Mouse (Mus musculus) liver, embryonic 12.5 days (tissue): Measurements from ENCODE around the gene Rara. TPM values are rescaled to one million over a fixed set of nuclear protein-coding genes. Genes with fewer than 3 reads are reported as not detected.

Experiments used
- ATAC-seq: fragments of 200-750 bp; cut with Nextera tagmentation; 2 replicates; pipeline ENCODE4 v1.8.0; 2017; ENCODE audit warnings: moderate number of reproducible peaks, mild to moderate bottlenecking, moderate library complexity
- H3K27ac ChIP-seq: fragments of 300-500 bp; sonication (generic); 2 replicates; pipeline ENCODE4 v1.5.1; 2016; ENCODE audit warnings: mild to moderate bottlenecking
- H3K27me3 ChIP-seq: fragments of 300-500 bp; sonication (generic); replicated peaks from 2 replicates; pipeline ENCODE4 v1.6.1; 2016; ENCODE audit warnings: mild to moderate bottlenecking, moderate library complexity
- H3K36me3 ChIP-seq: fragments of 300-500 bp; sonication (generic); 2 replicates; pipeline ENCODE4 v1.6.1; 2016; ENCODE audit warnings: mild to moderate bottlenecking, moderate library complexity
- H3K4me1 ChIP-seq: fragments of 300-500 bp; sonication (generic); 2 replicates; pipeline ENCODE4 v1.6.1; 2016
- H3K4me2 ChIP-seq: fragments of 300-500 bp; sonication (generic); 2 replicates; pipeline ENCODE4 v1.6.1; 2016; ENCODE audit warnings: mild to moderate bottlenecking, moderate library complexity
- H3K4me3 ChIP-seq: fragments of 300-500 bp; sonication (generic); 2 replicates; pipeline ENCODE4 v1.5.1; 2016; ENCODE audit warnings: mild to moderate bottlenecking, moderate library complexity
- H3K9ac ChIP-seq: fragments of 300-500 bp; sonication (generic); 2 replicates; pipeline ENCODE4 v1.6.1; 2016; ENCODE audit warnings: mild to moderate bottlenecking, moderate library complexity
- H3K9me3 ChIP-seq: fragments of 300-500 bp; sonication (generic); replicated peaks from 2 replicates; pipeline ENCODE4 v1.6.1; 2016; ENCODE audit warnings: mild to moderate bottlenecking, moderate library complexity
- WGBS: fragments of 180-500 bp; shearing (Covaris S2); methylation state at CpG from one replicate; pipeline ENCODE4 v1.1.7; 2016; ENCODE audit not compliant: insufficient replicate concordance; 5-methylcytosine and 5-hydroxymethylcytosine counted together
- polyA plus RNA-seq: library from polyadenylated mRNA; unstranded; fragments of >200 nt; fragmentation: Nextera tagmentation; extraction: Ambion mirVana; gene quantifications from 2 replicates; pipeline ENCODE4 v1.2.1, GENCODE M21; 2016

Rara gene
- polyA plus RNA-seq, 1 experiment from 2014 or later, result 7.1 TPM

- Histone ChIP-seq H3K36me3 (peaks cover 19% of the 10 kb centered on the region), H3K9me3 (no peaks in the 10 kb centered on the region), H3K4me2 (peak overlapping the region; percentile 100), H3K27ac (peak overlapping the region; percentile 70), H3K4me3 (0 out of 2 replicates have a peak overlapping the region, but pooled peaks have one; percentile 3), H3K4me1 (peaks cover 94% of the 10 kb centered on the region), H3K9ac (no peak overlapping the region), H3K27me3 (peaks cover 99% of the 10 kb centered on the region)
- ATAC-seq, result no peak
- 40% methylated on average over 15 of the region's 15 CpGs for WGBS
Observed at GRCm38 (mm10) chr11:98964616-98965415, 37.2 kb downstream of the Rara start.

- H3K9ac ChIP-seq, result no peak overlapping the region
- peak overlapping the region; percentile 100 for H3K4me2 ChIP-seq
- WGBS, result 28% methylated on average over 10 of the region's 11 CpGs
- H3K4me3 ChIP-seq, result no peak overlapping the region
- H3K27me3 ChIP-seq, result peaks cover 99% of the 10 kb centered on the region
- H3K9me3 ChIP-seq, result no peaks in the 10 kb centered on the region
- ATAC-seq, result no peak
- H3K27ac ChIP-seq, result peak overlapping the region; percentile 70; the same call in 1 of the 2 replicates
- peaks cover 26% of the 10 kb centered on the region for H3K36me3 ChIP-seq
- peaks cover 94% of the 10 kb centered on the region for H3K4me1 ChIP-seq
Observed at GRCm38 (mm10) chr11:98965416-98966077, 37.9 kb downstream of the Rara start.

GRCm38 (mm10) chr11:98966499-98967141 is 39.0 kb downstream of the Rara start:
- no peak overlapping the region for H3K4me2 ChIP-seq
- H3K4me1 ChIP-seq, result peaks cover 83% of the 10 kb centered on the region
- no peak overlapping the region for H3K4me3 ChIP-seq

DNA sequence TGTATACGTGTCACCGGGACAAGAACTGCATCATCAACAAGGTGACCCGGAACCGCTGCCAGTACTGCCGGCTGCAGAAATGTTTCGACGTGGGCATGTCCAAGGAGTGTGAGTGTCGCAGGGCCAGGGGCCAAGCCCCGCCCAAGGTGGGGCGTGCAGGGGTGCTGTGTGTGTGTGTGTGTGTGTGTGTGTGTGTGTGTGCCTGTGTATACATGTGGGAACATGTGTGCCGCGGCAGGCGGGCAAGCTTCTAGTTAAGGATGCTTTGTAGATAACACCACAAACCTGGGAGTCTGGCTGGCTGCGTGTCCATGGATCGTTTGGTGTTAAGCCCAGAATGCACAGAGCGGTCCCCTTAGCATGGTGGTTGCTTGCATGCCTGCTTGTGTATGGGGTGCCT is 40.5 kb downstream of the Rara start:
- peaks cover 45% of the 10 kb centered on the region for H3K36me3 ChIP-seq
- ATAC-seq, result no peak
- no peak overlapping the region for H3K27ac ChIP-seq
- 69% methylated on average over 16 of the region's 16 CpGs for WGBS
- H3K9ac ChIP-seq, result no peak overlapping the region
- no peak overlapping the region for H3K4me3 ChIP-seq
- H3K9me3 ChIP-seq, result no peaks in the 10 kb centered on the region
- no peak overlapping the region for H3K4me2 ChIP-seq
- peaks cover 68% of the 10 kb centered on the region for H3K4me1 ChIP-seq
- H3K27me3 ChIP-seq, result peaks cover 84% of the 10 kb centered on the region

More at GRCm38 (mm10) chr11:98966499-98967141, 39.0 kb downstream of the Rara start:
- Histone ChIP-seq H3K9me3 (no peaks in the 10 kb centered on the region), H3K36me3 (peaks cover 37% of the 10 kb centered on the region), H3K27me3 (peaks cover 99% of the 10 kb centered on the region), H3K9ac (no peak overlapping the region), H3K27ac (no peak overlapping the region)
- WGBS, result 23% methylated on average over 6 of the region's 9 CpGs
- ATAC-seq, result no peak

DNA sequence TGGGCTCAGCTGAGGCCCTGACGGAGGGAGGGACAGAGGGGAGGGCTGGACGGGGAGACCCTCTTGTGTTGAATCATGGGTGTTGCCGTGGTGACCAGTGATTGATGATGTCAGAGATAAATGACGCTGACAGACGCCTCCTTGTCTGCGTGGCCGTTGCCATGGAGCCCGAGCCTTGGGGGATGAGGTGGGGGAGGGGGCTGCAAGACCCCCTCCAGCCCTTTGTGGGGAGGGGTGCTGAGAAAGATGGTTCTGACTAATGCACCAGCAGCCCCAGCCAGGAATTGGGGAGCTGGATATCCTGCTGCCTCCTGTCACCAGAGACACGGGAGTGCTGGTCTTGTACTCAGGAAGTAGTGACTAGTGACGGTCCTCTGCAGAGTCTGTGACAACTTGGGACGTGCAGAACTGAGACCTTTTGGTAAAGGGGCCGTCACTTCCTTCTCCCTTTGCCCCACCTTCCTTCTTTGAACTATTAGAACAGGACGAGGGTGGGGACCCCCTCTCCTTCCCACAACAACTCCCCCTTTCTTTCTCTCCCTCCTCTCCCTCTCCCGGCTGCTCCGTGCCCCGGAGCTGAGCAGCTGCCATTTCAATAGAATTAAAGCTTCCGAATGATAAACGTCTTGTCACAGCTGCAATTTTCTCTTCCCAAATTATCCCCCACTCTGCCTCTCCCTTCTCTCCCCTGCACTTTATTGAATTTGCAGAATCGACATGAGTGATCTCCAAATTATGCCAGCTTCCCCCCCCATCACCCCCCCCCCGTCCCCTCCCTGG is 41.3 kb downstream of the Rara start:
- Histone ChIP-seq H3K4me2 (peak overlapping the region; percentile 30; the same call in 1 of the 2 replicates), H3K27ac (no peak overlapping the region), H3K27me3 (peaks cover 76% of the 10 kb centered on the region), H3K9ac (no peak overlapping the region), H3K9me3 (no peaks in the 10 kb centered on the region), H3K4me1 (peaks cover 60% of the 10 kb centered on the region), H3K4me3 (no peak overlapping the region), H3K36me3 (peaks cover 52% of the 10 kb centered on the region)
- no peak for ATAC-seq
- 11% methylated on average over 20 of the region's 20 CpGs for WGBS

- Histone ChIP-seq H3K4me2 (peak overlapping the region; percentile 30; the same call in 1 of the 2 replicates), H3K9ac (no peak overlapping the region; the same call in 1 of the 2 replicates), H3K9me3 (no peaks in the 10 kb centered on the region), H3K4me1 (peaks cover 54% of the 10 kb centered on the region), H3K27ac (no peak overlapping the region), H3K27me3 (peaks cover 72% of the 10 kb centered on the region), H3K4me3 (no peak overlapping the region), H3K36me3 (peaks cover 57% of the 10 kb centered on the region)
- ATAC-seq, result no peak
- WGBS, result 26% methylated on average over 15 of the region's 17 CpGs
Observed at GRCm38 (mm10) chr11:98969496-98969927, 41.9 kb downstream of the Rara start.

- Histone ChIP-seq H3K27me3 (peaks cover 67% of the 10 kb centered on the region), H3K4me1 (peaks cover 46% of the 10 kb centered on the region), H3K9ac (no peak overlapping the region), H3K4me3 (no peak overlapping the region), H3K9me3 (no peaks in the 10 kb centered on the region), H3K36me3 (peaks cover 61% of the 10 kb centered on the region), H3K4me2 (no peak overlapping the region), H3K27ac (no peak overlapping the region)
- 82% methylated on average over 29 of the region's 29 CpGs for WGBS
- ATAC-seq, result no peak
Observed at GRCm38 (mm10) chr11:98970191-98970925, 42.7 kb downstream of the Rara start.

GRCm38 (mm10) chr11:98971316-98972031 is 43.9 kb downstream of the Rara start:
- 77% methylated on average over 23 of the region's 23 CpGs for whole genome bisulfite sequencing
- Histone ChIP-seq H3K9ac (no peak overlapping the region), H3K9me3 (no peaks in the 10 kb centered on the region), H3K4me3 (no peak overlapping the region), H3K4me2 (no peak overlapping the region), H3K36me3 (peaks cover 59% of the 10 kb centered on the region), H3K27me3 (peaks cover 56% of the 10 kb centered on the region), H3K4me1 (peaks cover 34% of the 10 kb centered on the region), H3K27ac (no peak overlapping the region)
- ATAC-seq, result no peak

DNA sequence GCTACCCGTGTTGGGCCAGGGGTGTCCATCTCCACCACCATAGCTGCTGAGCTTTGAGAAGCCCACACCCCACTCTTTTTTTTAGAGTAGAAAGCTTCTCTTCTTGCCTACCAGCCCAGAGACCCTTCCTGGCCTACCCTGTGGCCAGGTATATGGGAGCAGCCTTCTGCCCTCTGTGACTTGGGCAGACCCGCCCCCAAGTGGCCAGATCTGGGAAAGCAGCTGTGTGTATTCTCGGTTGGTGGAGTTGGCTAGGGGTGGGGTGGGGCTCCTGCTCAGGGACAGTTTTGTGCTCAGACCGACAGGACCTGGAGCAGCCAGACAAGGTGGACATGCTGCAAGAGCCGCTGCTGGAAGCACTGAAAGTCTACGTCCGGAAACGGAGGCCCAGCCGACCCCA is 44.6 kb downstream of the Rara start:
- ATAC-seq, result peak; percentile 50; the same call in 1 of the 2 replicates
- Histone ChIP-seq H3K27me3 (peaks cover 51% of the 10 kb centered on the region), H3K27ac (no peak overlapping the region), H3K36me3 (peaks cover 51% of the 10 kb centered on the region), H3K4me1 (peaks cover 27% of the 10 kb centered on the region), H3K9me3 (no peaks in the 10 kb centered on the region), H3K9ac (no peak overlapping the region), H3K4me3 (no peak overlapping the region), H3K4me2 (no peak overlapping the region)
- 44% methylated on average over 9 of the region's 9 CpGs for WGBS

DNA sequence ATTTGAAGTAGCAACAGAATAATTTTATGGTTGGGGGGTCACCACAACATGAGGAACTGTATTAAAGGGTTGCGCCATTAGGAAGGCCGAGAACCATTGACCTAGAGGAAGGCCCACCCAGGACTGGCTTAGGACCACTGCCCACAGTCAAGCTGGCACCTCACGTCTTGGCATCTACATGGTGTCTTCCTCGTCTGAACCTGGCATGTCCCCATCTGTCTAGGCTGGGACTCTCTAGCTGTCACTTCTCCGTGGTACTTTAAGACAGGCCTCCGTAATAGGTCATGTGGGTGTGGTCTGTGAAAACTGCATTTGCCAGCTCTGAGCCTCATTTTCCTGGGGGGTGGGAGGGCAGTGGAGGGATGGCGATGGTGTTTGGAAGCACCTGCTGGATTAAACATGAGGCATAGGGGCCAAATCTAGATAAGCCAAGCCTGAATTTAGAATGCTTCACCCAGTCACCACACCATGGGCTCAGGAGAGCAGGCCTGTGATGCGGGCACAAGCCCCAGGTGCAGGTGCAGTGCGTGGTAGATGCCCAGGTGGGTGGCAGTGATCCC is 45.3 kb downstream of the Rara start:
- Histone ChIP-seq H3K9me3 (no peaks in the 10 kb centered on the region), H3K4me3 (no peak overlapping the region), H3K27ac (no peak overlapping the region), H3K4me2 (no peak overlapping the region), H3K27me3 (peaks cover 46% of the 10 kb centered on the region), H3K9ac (no peak overlapping the region), H3K36me3 (peaks cover 49% of the 10 kb centered on the region), H3K4me1 (peaks cover 32% of the 10 kb centered on the region)
- WGBS, result 78% methylated on average over 9 of the region's 9 CpGs
- ATAC-seq, result no peak
